16 mouse cellular contexts compared by ENCODE assay signal in the genomic region with DNA sequence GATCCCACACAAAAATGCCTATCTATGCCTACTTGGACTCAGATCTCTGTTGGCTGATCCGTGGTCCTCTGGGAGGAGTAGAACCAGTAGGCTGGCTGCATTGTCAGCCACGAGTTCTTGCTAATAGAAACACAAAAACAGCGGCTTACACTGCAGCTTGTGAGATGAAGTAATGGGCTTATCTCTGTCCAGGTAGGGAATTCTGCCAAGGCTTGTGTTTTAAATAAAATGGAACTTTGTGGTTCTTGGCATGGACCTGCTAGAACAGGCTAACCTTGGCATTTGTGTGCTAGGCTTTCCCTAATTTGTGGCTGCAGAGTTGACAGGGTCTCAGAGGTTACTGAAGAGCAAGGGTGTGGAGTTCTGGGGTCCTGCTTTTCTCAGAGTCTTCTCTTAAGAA.
DNase-seq lines count a peak whose midpoint lies in the region; ATAC-seq and TF ChIP-seq lines count a peak whose summit lies in the region.
"Had no signal": no experiment of that assay in that cellular context is flagged by ENCODE, and none has a peak within 500 bp of the region (broad histone marks: within the 10 kb centered on the region; RNA-seq: fewer than 3 reads in every experiment).

No protein-coding gene starts in this region.

- H3K4me3 ChIP-seq in embryonic facial prominence, embryonic 14.5 days (ENCODE audit: low read depth, low read length), result no peak overlapping the region
- H3K4me3 ChIP-seq in embryonic facial prominence, embryonic 10.5 days, result no peak overlapping the region
- no peak overlapping the region for H3K4me3 ChIP-seq in lung, adult 2 months (replicated peaks; ENCODE audit: extremely low read depth, low read depth, low read length)
- no peak overlapping the region for H3K4me3 ChIP-seq in kidney, embryonic 16.5 days (ENCODE audit: low read length)
- H3K4me3 ChIP-seq: erythroblast, embryonic 14.5 days; heart, embryonic 15.5 days; layer of hippocampus, adult 2 months; liver, embryonic 12.5 days; midbrain, embryonic 12.5 days had no signal

- H3K27me3 ChIP-seq in embryonic facial prominence, embryonic 14.5 days (replicated peaks; ENCODE audit: control insufficient read depth, insufficient read depth, low read length), result no peaks in the 10 kb centered on the region
- no peaks in the 10 kb centered on the region for H3K27me3 ChIP-seq in embryonic facial prominence, embryonic 10.5 days (replicated peaks; ENCODE audit: low read depth, poor library complexity, severe bottlenecking)
- no peaks in the 10 kb centered on the region for H3K27me3 ChIP-seq in kidney, embryonic 16.5 days (ENCODE audit: insufficient read depth, low read length)
- H3K27me3 ChIP-seq: heart, embryonic 15.5 days; liver, embryonic 12.5 days; midbrain, embryonic 12.5 days had no signal

- no peak for TF ChIP-seq POLR2A in lung, adult 2 months (IDR thresholded peaks at IDR 0.05; ENCODE audit: borderline replicate concordance, extremely low read depth, low read depth, low read length)

- H3K36me3 ChIP-seq in embryonic facial prominence, embryonic 14.5 days (ENCODE audit: control insufficient read depth, insufficient read depth, low read length), result no peaks in the 10 kb centered on the region
- H3K36me3 ChIP-seq in embryonic facial prominence, embryonic 10.5 days (replicated peaks), result no peaks in the 10 kb centered on the region
- no peaks in the 10 kb centered on the region for H3K36me3 ChIP-seq in kidney, embryonic 16.5 days (ENCODE audit: insufficient read depth, low read length)
- H3K36me3 ChIP-seq: heart, embryonic 15.5 days; liver, embryonic 12.5 days; midbrain, embryonic 12.5 days had no signal

- TF ChIP-seq CTCF in lung, adult 2 months (IDR thresholded peaks at IDR 0.05; ENCODE audit: insufficient read depth, low read length), result no peak

- no peak overlapping the region for H3K27ac ChIP-seq in embryonic facial prominence, embryonic 14.5 days (replicated peaks; ENCODE audit: low read depth, low read length)
- H3K27ac ChIP-seq in embryonic facial prominence, embryonic 10.5 days (replicated peaks), result no peak overlapping the region
- no peak overlapping the region for H3K27ac ChIP-seq in kidney, embryonic 16.5 days (ENCODE audit: low read length)
- H3K27ac ChIP-seq: heart, embryonic 15.5 days; layer of hippocampus, adult 2 months; liver, embryonic 12.5 days; midbrain, embryonic 12.5 days had no signal

- peak; percentile 75 for DNase-seq in embryonic facial prominence, embryonic 14.5 days (ENCODE audit: low spot score)
- no peak for DNase-seq in embryonic facial prominence, embryonic 10.5 days (ENCODE audit: low spot score)
- peak; percentile 1 for DNase-seq in lung, postnatal 25 days (ENCODE audit: low spot score)
- no peak for DNase-seq in lung, adult 2 months
- peak; percentile 5 for DNase-seq in adrenal gland, postnatal 14 days
- DNase-seq in heart, postnatal 4 days, result peak; percentile 4
- DNase-seq in frontal cortex, postnatal 10 days (ENCODE audit: low spot score in 2 of 2), result no peak
- DNase-seq: cerebellum, adult 8-10 months; kidney, adult 9 months; lung, postnatal 10 days had no signal

- peaks cover 4% of the 10 kb centered on the region; the same call in 1 of the 2 replicates for H3K9me3 ChIP-seq in embryonic facial prominence, embryonic 14.5 days (ENCODE audit: control insufficient read depth, low read length)
- 0 out of 2 replicates have a peak, but pooled peaks cover 3% of the 10 kb centered on the region for H3K9me3 ChIP-seq in embryonic facial prominence, embryonic 10.5 days
- no peaks in the 10 kb centered on the region for H3K9me3 ChIP-seq in kidney, embryonic 16.5 days (ENCODE audit: low read length)
- H3K9me3 ChIP-seq: heart, embryonic 15.5 days; liver, embryonic 12.5 days; midbrain, embryonic 12.5 days had no signal

- peaks cover 11% of the 10 kb centered on the region; the same call in 1 of the 2 replicates for H3K4me1 ChIP-seq in embryonic facial prominence, embryonic 14.5 days (ENCODE audit: control insufficient read depth, insufficient read depth, low read length)
- H3K4me1 ChIP-seq in embryonic facial prominence, embryonic 10.5 days, result peaks cover 7% of the 10 kb centered on the region; the same call in 1 of the 2 replicates
- no peaks in the 10 kb centered on the region for H3K4me1 ChIP-seq in lung, adult 2 months (ENCODE audit: control insufficient read depth, insufficient read depth, low read length)
- no peaks in the 10 kb centered on the region for H3K4me1 ChIP-seq in kidney, embryonic 16.5 days (ENCODE audit: insufficient read depth, low read length)
- H3K4me1 ChIP-seq: liver, embryonic 12.5 days; midbrain, embryonic 12.5 days had no signal

- no peak for ATAC-seq in embryonic facial prominence, embryonic 14.5 days (ENCODE audit: low read depth)
- no peak for ATAC-seq in kidney, embryonic 16.5 days (ENCODE audit: low FRiP score, low TSS enrichment)
- ATAC-seq: liver, embryonic 12.5 days had no signal

- H3K9ac ChIP-seq in embryonic facial prominence, embryonic 14.5 days (ENCODE audit: low read depth, low read length), result no peak overlapping the region
- H3K9ac ChIP-seq in kidney, embryonic 16.5 days (replicated peaks; ENCODE audit: low read length), result no peak overlapping the region
- H3K9ac ChIP-seq: heart, embryonic 15.5 days; liver, embryonic 12.5 days; midbrain, embryonic 12.5 days had no signal

- WGBS in embryonic facial prominence, embryonic 14.5 days, result 46% methylated on average over 3 of the region's 3 CpGs
- 72% methylated on average over 3 of the region's 3 CpGs for WGBS in embryonic facial prominence, embryonic 10.5 days
- 47% methylated on average over 3 of the region's 3 CpGs for WGBS in lung, adult 2 months
- WGBS in kidney, embryonic 16.5 days, result 68% methylated on average over 3 of the region's 3 CpGs

- no peak overlapping the region for H3K4me2 ChIP-seq in embryonic facial prominence, embryonic 14.5 days (ENCODE audit: low read depth, low read length)
- no peak overlapping the region for H3K4me2 ChIP-seq in kidney, embryonic 16.5 days (replicated peaks; ENCODE audit: low read depth, low read length)
- H3K4me2 ChIP-seq: heart, embryonic 15.5 days; liver, embryonic 12.5 days; midbrain, embryonic 12.5 days had no signal

Comparison
In these comparisons a context has a peak if more than half of its experiments do, and no peak if none do; other contexts are left out.
1. DNase-seq: peak in embryonic facial prominence, embryonic 14.5 days (single experiment), lung, postnatal 25 days (single experiment), adrenal gland, postnatal 14 days (single experiment) and heart, postnatal 4 days (single experiment); none in embryonic facial prominence, embryonic 10.5 days (single experiment), lung, adult 2 months (single experiment) and frontal cortex, postnatal 10 days (0 of 2).